Mouse (Mus musculus) left cerebral cortex, adult 6 months (tissue): ENCODE data around the gene Gm3012. TPM values are rescaled to one million over a fixed set of nuclear protein-coding genes. Genes with fewer than 3 reads are reported as not detected.

Experiments used
- long read RNA-seq, 2 experiments: library from polyadenylated mRNA; unstranded; transcript quantifications; one replicate each; pipeline ENCODE4 v2.0.0; 2019 to 2020
- polyA plus RNA-seq: library from polyadenylated mRNA; unstranded; fragments of <200 nt; fragmentation: Nextera tagmentation; gene quantifications from 2 replicates; pipeline ENCODE4 v1.2.3, GENCODE M21; 2021

The Gm3012 gene
- polyA plus RNA-seq = not detected in 2 replicates
- long read RNA-seq, experiment 1 = 0 reads
- long read RNA-seq, experiment 2 = 0 reads

GRCm38 (mm10) chr14:3634212-3634611, at the start of gene Gm3012:
TSS of gene Gm3012 (plus strand) at chr14:3634512.

GRCm38 (mm10) chr14:3651730-3652129, 17.4 kb downstream of the Gm3012 start, which contains the start of gene Gm3020:
TSS of gene Gm3020 (plus strand) at chr14:3652030.

GRCm38 (mm10) chr14:3688483-3688882, 54.2 kb downstream of the Gm3012 start, which contains the start of gene Gm3043:
TSS of gene Gm3043 (plus strand) at chr14:3688783.

Other genes with a start within 250 kb of the Gm3012 start
- gene Gm10413, start 239.4 kb upstream of the Gm3012 start, polyA plus RNA-seq = not detected in 2 replicates
- gene Gm10409, start 221.9 kb upstream of the Gm3012 start, polyA plus RNA-seq = 1.3 and 2.3 TPM in 2 replicates
- gene Gm3005, start 206.4 kb upstream of the Gm3012 start, polyA plus RNA-seq = 0.11 and 0.82 TPM in 2 replicates
- 0.18 TPM in 1 of 2 replicates, not detected in the other for gene Gm10408, start 185.1 kb upstream of the Gm3012 start, polyA plus RNA-seq
- 1.3 and 2.3 TPM in 2 replicates for gene Gm3020, start 17.5 kb downstream of the Gm3012 start, polyA plus RNA-seq
- gene Gm3043, start 54.3 kb downstream of the Gm3012 start, polyA plus RNA-seq = not detected in 2 replicates
- gene Gm3002, start 175.6 kb downstream of the Gm3012 start, polyA plus RNA-seq = 0.43 and 0.47 TPM in 2 replicates
- not detected in 2 replicates for gene Gm3033, start 211.7 kb downstream of the Gm3012 start, polyA plus RNA-seq
- gene Gm2916, start 249.7 kb downstream of the Gm3012 start, polyA plus RNA-seq = 0.14 and 0.17 TPM in 2 replicates